Mouse (Mus musculus) bone marrow, adult 2 months (tissue): Measurements from ENCODE around the gene Bcl7a.

Experiments used
- CTCF ChIP-seq: fragments of 200-500 bp; IDR thresholded peaks from 2 replicates; pipeline ENCODE4 v1.5.1; 2011; ENCODE audit warnings: low read length, control low read depth; ENCODE audit not compliant: control insufficient read depth, insufficient read depth
- POLR2A ChIP-seq: fragments of 200-500 bp; IDR thresholded peaks from 2 replicates; pipeline ENCODE4 v1.6.1; 2011; ENCODE audit warnings: low read depth, mild to moderate bottlenecking, control low read depth, low read length, borderline replicate concordance; ENCODE audit not compliant: control insufficient read depth

- TF ChIP-seq CTCF (no peak), POLR2A (no peak)
These were observed 53.3 kb downstream of the Bcl7a start for GRCm38 (mm10) chr5:123396901-123397464.
